Mouse (Mus musculus): ENCODE data around the gene Fhdc1. TPM values are rescaled to one million over a fixed set of nuclear protein-coding genes. Genes with fewer than 3 reads are reported as not detected.

Fhdc1 gene
- 6.5 and 7.7 TPM in 2 replicates for polyA plus RNA-seq (2015; fragmentation: Nextera tagmentation; extraction: Ambion mirVana)

- peaks cover 7% of the 10 kb centered on the region for H3K27me3 ChIP-seq (replicated peaks)
- peak within 1 kb of the TSS; percentile 51 for H3K27ac ChIP-seq
- H3K4me3 ChIP-seq (replicated peaks), result peak within 1 kb of the TSS; percentile 62
- H3K4me2 ChIP-seq (replicated peaks), result peak within 1 kb of the TSS; percentile 98
- H3K9me3 ChIP-seq, result no peaks in the 10 kb centered on the region
- peak within 1 kb of the TSS; percentile 66 for H3K9ac ChIP-seq
- WGBS, result under 1% methylated on average over 82 of the region's 82 CpGs
- peak; percentile 92 for ATAC-seq
- 0 out of 2 replicates have a peak, but pooled peaks cover 9% of the 10 kb centered on the region for H3K4me1 ChIP-seq (replicated peaks)
- H3K36me3 ChIP-seq, result no peaks in the 10 kb centered on the region
These were observed at the start of gene Fhdc1 for GRCm38 (mm10) chr3:84480006-84480897. Gene Fhdc1 (minus strand): TSS chr3:84480429.

GRCm38 (mm10) chr3:84529021-84529420 lies 48.8 kb upstream of the Fhdc1 start:
- Histone ChIP-seq H3K4me2 (replicated peaks) (no peak overlapping the region), H3K9ac (no peak overlapping the region), H3K4me1 (replicated peaks) (no peaks in the 10 kb centered on the region), H3K4me3 (replicated peaks) (no peak overlapping the region), H3K27ac (no peak overlapping the region), H3K9me3 (no peaks in the 10 kb centered on the region), H3K36me3 (peaks cover 2% of the 10 kb centered on the region; the same call in 1 of the 2 replicates), H3K27me3 (replicated peaks) (no peaks in the 10 kb centered on the region)
- 69% methylated on average over 2 of the region's 2 CpGs for WGBS
- ATAC-seq, result no peak

GRCm38 (mm10) chr3:84524952-84525351 lies 44.7 kb upstream of the Fhdc1 start:
- Histone ChIP-seq H3K4me1 (replicated peaks) (no peaks in the 10 kb centered on the region), H3K36me3 (no peaks in the 10 kb centered on the region), H3K4me3 (replicated peaks) (no peak overlapping the region), H3K9me3 (no peaks in the 10 kb centered on the region), H3K27ac (no peak overlapping the region), H3K9ac (no peak overlapping the region), H3K27me3 (replicated peaks) (no peaks in the 10 kb centered on the region), H3K4me2 (replicated peaks) (no peak overlapping the region)
- no peak for ATAC-seq
- 87% methylated on average over 1 of the region's 1 CpGs for WGBS

- H3K36me3 ChIP-seq, result peaks cover 2% of the 10 kb centered on the region; the same call in 1 of the 2 replicates
- WGBS, result 73% methylated on average over 3 of the region's 3 CpGs
- H3K4me1 ChIP-seq (replicated peaks), result peaks cover 4% of the 10 kb centered on the region; the same call in 1 of the 2 replicates
- no peak overlapping the region for H3K27ac ChIP-seq
- H3K4me2 ChIP-seq (replicated peaks), result no peak overlapping the region
- H3K9me3 ChIP-seq, result no peaks in the 10 kb centered on the region
- no peak overlapping the region for H3K9ac ChIP-seq
- ATAC-seq, result no peak
- H3K27me3 ChIP-seq (replicated peaks), result no peaks in the 10 kb centered on the region
- H3K4me3 ChIP-seq (replicated peaks), result no peak overlapping the region
These were observed 35.9 kb upstream of the Fhdc1 start for GRCm38 (mm10) chr3:84516163-84516562.

- Histone ChIP-seq H3K4me3 (replicated peaks) (no peak overlapping the region), H3K4me2 (replicated peaks) (no peak overlapping the region), H3K9ac (no peak overlapping the region), H3K9me3 (no peaks in the 10 kb centered on the region), H3K27me3 (replicated peaks) (no peaks in the 10 kb centered on the region), H3K4me1 (replicated peaks) (peaks cover 4% of the 10 kb centered on the region; the same call in 1 of the 2 replicates), H3K27ac (no peak overlapping the region), H3K36me3 (peaks cover 2% of the 10 kb centered on the region; the same call in 1 of the 2 replicates)
- WGBS, result 56% methylated on average over 6 of the region's 6 CpGs
- ATAC-seq, result no peak
These were observed 32.7 kb upstream of the Fhdc1 start for GRCm38 (mm10) chr3:84512774-84513515.

- Histone ChIP-seq H3K4me2 (replicated peaks) (no peak overlapping the region), H3K27ac (no peak overlapping the region), H3K36me3 (no peaks in the 10 kb centered on the region; the same call in 1 of the 2 replicates), H3K4me3 (replicated peaks) (no peak overlapping the region), H3K4me1 (replicated peaks) (no peaks in the 10 kb centered on the region), H3K9me3 (no peaks in the 10 kb centered on the region), H3K9ac (no peak overlapping the region), H3K27me3 (replicated peaks) (no peaks in the 10 kb centered on the region)
- 82% methylated on average over 4 of the region's 4 CpGs for WGBS
- ATAC-seq, result no peak
These were observed 25.0 kb upstream of the Fhdc1 start for GRCm38 (mm10) chr3:84505193-84505592.

GRCm38 (mm10) chr3:84504291-84504690 lies 24.1 kb upstream of the Fhdc1 start:
- no peaks in the 10 kb centered on the region for H3K9me3 ChIP-seq
- H3K27me3 ChIP-seq (replicated peaks), result no peaks in the 10 kb centered on the region
- no peak for ATAC-seq
- no peaks in the 10 kb centered on the region; the same call in 1 of the 2 replicates for H3K36me3 ChIP-seq
- H3K4me3 ChIP-seq (replicated peaks), result no peak overlapping the region
- 89% methylated on average over 8 of the region's 8 CpGs for WGBS
- no peak overlapping the region for H3K27ac ChIP-seq
- H3K4me2 ChIP-seq (replicated peaks), result no peak overlapping the region
- H3K4me1 ChIP-seq (replicated peaks), result no peaks in the 10 kb centered on the region
- no peak overlapping the region for H3K9ac ChIP-seq

GRCm38 (mm10) chr3:84502101-84502500 lies 21.9 kb upstream of the Fhdc1 start:
- no peak overlapping the region for H3K4me3 ChIP-seq (replicated peaks)
- H3K27ac ChIP-seq, result no peak overlapping the region
- no peak overlapping the region for H3K9ac ChIP-seq
- no peak for ATAC-seq
- no peak overlapping the region for H3K4me2 ChIP-seq (replicated peaks)
- H3K27me3 ChIP-seq (replicated peaks), result no peaks in the 10 kb centered on the region
- WGBS, result 79% methylated on average over 2 of the region's 2 CpGs
- no peaks in the 10 kb centered on the region for H3K4me1 ChIP-seq (replicated peaks)
- H3K9me3 ChIP-seq, result no peaks in the 10 kb centered on the region
- no peaks in the 10 kb centered on the region; the same call in 1 of the 2 replicates for H3K36me3 ChIP-seq

GRCm38 (mm10) chr3:84500491-84500890 lies 20.3 kb upstream of the Fhdc1 start:
- 87% methylated on average over 10 of the region's 10 CpGs for WGBS
- Histone ChIP-seq H3K9me3 (no peaks in the 10 kb centered on the region), H3K4me2 (replicated peaks) (no peak overlapping the region), H3K27me3 (replicated peaks) (no peaks in the 10 kb centered on the region), H3K36me3 (no peaks in the 10 kb centered on the region; the same call in 1 of the 2 replicates), H3K27ac (no peak overlapping the region), H3K9ac (no peak overlapping the region), H3K4me1 (replicated peaks) (no peaks in the 10 kb centered on the region), H3K4me3 (replicated peaks) (no peak overlapping the region)
- no peak for ATAC-seq

- 80% methylated on average over 11 of the region's 11 CpGs for WGBS
- no peak overlapping the region for H3K4me3 ChIP-seq (replicated peaks)
These were observed 17.5 kb upstream of the Fhdc1 start for GRCm38 (mm10) chr3:84497718-84498117.

GRCm38 (mm10) chr3:84492657-84493056 lies 12.4 kb upstream of the Fhdc1 start:
- H3K4me2 ChIP-seq (replicated peaks), result no peak overlapping the region
- no peak overlapping the region for H3K9ac ChIP-seq
- no peak overlapping the region for H3K4me3 ChIP-seq (replicated peaks)
- peaks cover 8% of the 10 kb centered on the region; the same call in 1 of the 2 replicates for H3K36me3 ChIP-seq
- no peaks in the 10 kb centered on the region for H3K9me3 ChIP-seq
- no peaks in the 10 kb centered on the region for H3K27me3 ChIP-seq (replicated peaks)
- ATAC-seq, result no peak
- H3K4me1 ChIP-seq (replicated peaks), result peaks cover 3% of the 10 kb centered on the region; the same call in 1 of the 2 replicates
- H3K27ac ChIP-seq, result no peak overlapping the region
- WGBS, result 85% methylated on average over 8 of the region's 8 CpGs

More at GRCm38 (mm10) chr3:84497718-84498117, 17.5 kb upstream of the Fhdc1 start:
- Histone ChIP-seq H3K9ac (no peak overlapping the region), H3K4me2 (replicated peaks) (no peak overlapping the region), H3K9me3 (no peaks in the 10 kb centered on the region), H3K27ac (no peak overlapping the region), H3K4me1 (replicated peaks) (peaks cover 3% of the 10 kb centered on the region; the same call in 1 of the 2 replicates), H3K36me3 (peaks cover 8% of the 10 kb centered on the region; the same call in 1 of the 2 replicates), H3K27me3 (replicated peaks) (no peaks in the 10 kb centered on the region)
- ATAC-seq, result no peak

GRCm38 (mm10) chr3:84492148-84492547 lies 11.9 kb upstream of the Fhdc1 start:
- WGBS, result 73% methylated on average over 4 of the region's 4 CpGs
- H3K4me3 ChIP-seq (replicated peaks), result no peak overlapping the region
- peaks cover 3% of the 10 kb centered on the region; the same call in 1 of the 2 replicates for H3K4me1 ChIP-seq (replicated peaks)
- H3K36me3 ChIP-seq, result peaks cover 8% of the 10 kb centered on the region; the same call in 1 of the 2 replicates
- no peaks in the 10 kb centered on the region for H3K9me3 ChIP-seq
- H3K9ac ChIP-seq, result no peak overlapping the region
- H3K27me3 ChIP-seq (replicated peaks), result no peaks in the 10 kb centered on the region
- H3K27ac ChIP-seq, result no peak overlapping the region
- H3K4me2 ChIP-seq (replicated peaks), result no peak overlapping the region
- ATAC-seq, result no peak

All from intestine, embryonic 15.5 days (tissue).